Mouse (Mus musculus) hematopoietic multipotent progenitor cell, adult 10-12 weeks (in vitro differentiated cells): ENCODE measurements around the gene Ercc6l. TPM values are rescaled to one million over a fixed set of nuclear protein-coding genes. Genes with fewer than 3 reads are reported as not detected.

Experiments used
- polyA plus RNA-seq: library from polyadenylated mRNA; stranded (reverse); fragments of >175 nt; gene quantifications from 2 replicates; pipeline ENCODE4 v1.2.3, GENCODE M21; 2012; ENCODE audit warnings: low replicate concordance

Gene Ercc6l
- polyA plus RNA-seq = 0.12 and 0.47 TPM in 2 replicates

GRCm38 (mm10) chrX:102156618-102157422, at the start of gene Ercc6l:
TSS of gene Ercc6l (minus strand) at chrX:102157091.

GRCm38 (mm10) chrX:102188712-102189497, 32.0 kb upstream of the Ercc6l start, which contains the start of gene Rps4x:
TSS of gene Rps4x (minus strand) at chrX:102189394.

GRCm38 (mm10) chrX:102119042-102119864, 37.6 kb downstream of the Ercc6l start, which contains the start of gene Pin4:
TSS of gene Pin4 (plus strand) at chrX:102119447.

Other genes starting within 250 kb of the Ercc6l start
- 6.6 and 13.5 TPM in 2 replicates for gene Rtl5, start 85.8 kb downstream of the Ercc6l start, polyA plus RNA-seq
- 2.0 and 10.9 TPM in 2 replicates for gene Pin4, start 37.6 kb downstream of the Ercc6l start, polyA plus RNA-seq
- gene Rps4x, start 32.3 kb upstream of the Ercc6l start, polyA plus RNA-seq = 85.9 and 182 TPM in 2 replicates
- 0.29 TPM in 1 of 2 replicates, not detected in the other for gene Cited1, start 95.1 kb upstream of the Ercc6l start, polyA plus RNA-seq